Mouse (Mus musculus) subcutaneous adipose tissue, adult 2 months (tissue): ENCODE data around the gene Rad9b. TPM values are rescaled to one million over a fixed set of nuclear protein-coding genes. Genes with fewer than 3 reads are reported as not detected.

Experiments used
- polyA plus RNA-seq: library from polyadenylated mRNA; depleted of rRNA; stranded (reverse); fragments of >200 nt; gene quantifications from 2 replicates; pipeline ENCODE4 v1.2.3, GENCODE M21; 2012; ENCODE audit warnings: low replicate concordance; rRNA removed

Gene Rad9b
- polyA plus RNA-seq: 5.0 and 7.0 TPM in 2 replicates

DNA sequence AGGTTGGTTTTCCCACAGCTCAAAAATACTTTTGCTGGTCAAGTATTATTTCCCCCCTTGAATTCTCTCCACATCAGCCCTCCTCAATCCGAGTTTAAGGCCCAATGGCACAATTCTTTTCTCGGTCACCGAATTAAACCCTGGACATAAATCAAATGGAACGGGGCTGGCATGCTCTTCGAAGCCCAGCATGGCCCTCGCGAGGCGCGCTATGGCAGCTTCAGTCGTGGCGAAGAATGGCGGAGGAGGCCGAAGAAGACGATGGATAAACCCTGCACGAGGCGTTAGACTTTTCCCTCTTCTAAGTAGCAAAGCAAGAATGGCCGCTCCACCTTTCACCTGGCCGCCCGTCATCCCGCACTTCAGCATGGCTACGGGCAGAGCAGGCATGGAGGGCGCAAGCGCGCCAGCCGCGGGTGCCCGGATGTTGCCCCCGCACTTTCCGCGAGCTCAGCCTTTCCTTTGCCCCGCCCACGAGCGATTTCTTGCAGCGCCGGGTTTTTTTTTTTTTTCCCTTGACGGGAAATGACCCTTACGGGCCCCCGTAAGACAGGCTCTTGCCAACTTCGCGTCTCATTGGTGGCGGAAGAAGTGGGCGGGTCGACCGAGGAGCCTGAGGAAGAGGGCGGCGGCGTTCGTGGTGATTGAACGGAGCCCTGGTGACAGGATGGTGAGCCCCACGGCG is at the start of gene Rad9b, which contains the start of gene Vps29:
Gene Rad9b (minus strand): TSS at position 427 of the 685 bp plus-strand sequence.
Gene Vps29 (plus strand): TSS at position 563 of the 685 bp plus-strand sequence.

DNA sequence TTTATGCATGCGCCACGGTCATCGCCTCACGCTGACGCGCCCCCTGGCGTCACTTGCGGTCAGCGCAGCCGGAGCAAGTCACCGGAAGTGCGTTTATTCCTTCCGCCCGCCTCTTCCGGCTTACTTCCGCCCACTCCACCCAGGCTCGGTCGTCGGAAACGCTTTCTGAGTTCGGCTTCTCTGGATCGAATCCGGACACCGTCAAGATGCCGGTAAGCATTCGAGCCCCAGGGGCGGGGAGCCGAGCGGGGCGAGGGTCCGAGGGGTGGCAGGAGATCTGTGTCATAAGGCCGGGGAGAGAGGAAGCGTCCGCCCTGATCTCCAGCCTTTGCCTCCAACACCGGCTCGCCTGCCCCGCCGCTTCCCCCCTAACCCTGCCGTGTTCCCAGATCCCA is 37.8 kb upstream of the Rad9b start, which contains the start of gene Arpc3:
Gene Arpc3 (plus strand): TSS at position 93 of the 395 bp plus-strand sequence.

DNA sequence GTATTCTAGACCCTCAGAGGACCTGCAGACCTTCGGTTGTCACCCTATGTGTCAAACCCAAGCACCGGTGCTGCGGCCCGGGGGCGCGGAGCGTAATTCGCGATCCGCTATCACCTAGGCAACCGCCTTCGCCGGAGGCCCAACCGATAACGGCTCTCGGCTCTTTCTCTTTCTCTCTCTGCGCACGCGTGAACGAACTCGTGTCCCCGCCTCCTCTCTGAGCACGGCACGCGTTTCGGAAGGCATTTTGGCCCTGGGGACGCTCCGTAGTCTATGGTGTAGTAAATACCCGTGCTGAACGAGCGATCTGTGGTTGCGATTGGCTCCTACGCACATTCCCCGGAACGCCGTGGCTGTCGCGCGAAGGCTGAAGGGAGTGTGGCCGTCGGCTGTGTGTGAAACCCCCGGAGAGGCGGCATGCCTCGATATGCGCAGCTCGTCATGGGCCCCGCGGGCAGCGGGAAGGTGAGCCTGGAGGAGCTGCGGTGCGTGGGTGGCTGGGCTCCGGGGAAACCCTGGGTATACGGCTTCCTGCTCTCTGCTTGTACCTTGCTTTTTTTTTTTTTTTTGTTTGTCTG is 18.2 kb upstream of the Rad9b start, which contains the start of gene Fam216a:
Gene Fam216a (minus strand): TSS at position 173 of the 578 bp plus-strand sequence.

DNA sequence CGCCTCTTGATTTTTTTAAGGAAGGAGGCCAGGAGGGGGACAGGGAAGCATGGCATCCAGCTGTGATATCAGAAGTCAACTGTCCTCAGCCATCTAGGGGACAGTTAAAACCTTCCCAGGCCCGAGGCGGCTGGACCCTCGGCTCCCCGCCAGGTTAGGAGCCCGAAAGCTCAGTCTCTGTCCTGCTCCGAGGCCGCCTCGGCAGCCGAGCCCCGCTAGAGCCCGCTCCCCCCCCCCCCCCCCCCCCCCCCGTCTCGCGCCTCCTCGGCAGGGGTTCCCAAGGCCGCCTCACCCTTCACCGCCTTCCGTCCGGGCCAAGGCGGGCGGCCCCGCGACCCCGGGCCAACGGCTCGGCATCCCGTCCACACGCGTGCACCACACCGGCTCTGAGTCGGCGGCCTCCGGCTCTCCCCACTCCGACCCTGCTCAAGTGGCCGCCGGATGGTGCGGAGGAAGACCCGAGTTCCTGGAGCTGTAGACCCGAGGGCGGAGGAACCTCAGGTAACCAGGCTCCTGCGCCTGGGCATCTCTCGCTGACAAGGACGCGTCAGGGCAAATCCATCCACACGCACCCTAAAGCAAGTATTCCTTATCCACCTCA is 17.7 kb upstream of the Rad9b start, which contains the start of gene Gpn3:
Gene Gpn3 (plus strand): TSS at position 286 of the 601 bp plus-strand sequence.

DNA sequence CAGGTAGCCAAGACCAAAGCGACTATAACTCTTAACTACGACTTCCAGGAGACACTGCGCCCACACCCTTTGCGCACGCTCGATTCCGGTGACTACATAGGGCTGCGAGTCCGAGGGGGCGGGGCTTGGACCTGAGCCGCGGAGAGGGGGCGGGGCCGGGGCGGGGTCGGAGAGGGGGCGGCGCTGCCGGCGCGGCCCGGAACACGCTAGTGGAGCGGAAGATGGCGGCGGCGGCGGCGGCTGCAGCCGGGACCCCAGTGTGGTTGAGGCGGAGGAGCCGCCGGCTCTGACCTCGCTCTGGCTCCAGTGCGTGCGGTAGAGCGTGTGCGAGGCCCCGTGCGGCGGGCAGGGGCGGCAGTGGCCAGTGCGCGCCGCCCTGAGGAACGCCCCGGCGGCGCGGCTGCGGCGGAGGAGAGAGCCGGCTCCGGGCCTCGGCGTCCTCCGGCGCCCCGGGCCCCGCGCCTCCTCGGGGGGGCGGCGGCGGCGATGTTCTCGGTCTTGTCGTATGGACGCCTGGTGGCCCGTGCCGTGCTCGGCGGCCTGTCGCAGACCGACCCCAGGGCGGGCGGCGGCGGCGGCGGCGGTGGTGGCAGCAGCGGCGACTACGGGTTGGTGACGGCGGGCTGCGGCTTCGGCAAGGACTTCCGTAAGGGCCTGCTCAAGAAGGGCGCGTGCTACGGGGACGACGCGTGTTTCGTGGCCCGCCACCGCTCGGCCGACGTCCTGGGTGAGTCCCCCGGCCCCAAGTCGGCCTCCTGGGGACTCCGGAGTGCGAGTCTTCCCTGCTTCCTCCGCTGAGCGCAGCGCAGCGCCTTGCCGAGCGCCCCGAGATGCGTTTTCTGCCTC is 69.6 kb downstream of the Rad9b start, which contains the start of gene Pptc7:
Gene Pptc7 (plus strand): TSS at position 183 of the 846 bp plus-strand sequence.

Other genes starting within 250 kb of the Rad9b start
- 0.13 TPM in 1 of 2 replicates, not detected in the other for gene Ccdc63, start 213.4 kb downstream of the Rad9b start, polyA plus RNA-seq
- gene Ppp1cc, start 196.0 kb downstream of the Rad9b start, polyA plus RNA-seq: 66.5 and 125 TPM in 2 replicates
- gene Hvcn1, start 147.4 kb downstream of the Rad9b start, polyA plus RNA-seq: 28.6 and 41.8 TPM in 2 replicates
- gene Tctn1, start 89.8 kb downstream of the Rad9b start, polyA plus RNA-seq: 22.6 and 34.3 TPM in 2 replicates
- gene Pptc7, start 69.9 kb downstream of the Rad9b start, polyA plus RNA-seq: 20.2 and 23.0 TPM in 2 replicates
- gene Vps29, start 136 bp upstream of the Rad9b start, polyA plus RNA-seq: 90.4 and 104 TPM in 2 replicates
- gene Gpn3, start 17.6 kb upstream of the Rad9b start, polyA plus RNA-seq: 29.7 and 33.2 TPM in 2 replicates
- 22.4 and 36.7 TPM in 2 replicates for gene Fam216a, start 18.1 kb upstream of the Rad9b start, polyA plus RNA-seq
- gene Arpc3, start 37.6 kb upstream of the Rad9b start, polyA plus RNA-seq: 193 and 211 TPM in 2 replicates
- gene Anapc7, start 67.5 kb upstream of the Rad9b start, polyA plus RNA-seq: 23.4 and 36.1 TPM in 2 replicates
- 54.7 and 115 TPM in 2 replicates for gene Atp2a2, start 148.0 kb upstream of the Rad9b start, polyA plus RNA-seq